Mouse (Mus musculus) embryo, embryonic 10 days (tissue): ENCODE data around the gene Hspe1.
"Not testable (repeated sequence)": the region's sequence is repeated elsewhere in the genome, so short reads cannot be mapped to it uniquely, and the experiment has no call there.

Experiments used
- DNase-seq: peaks from one replicate; pipeline ENCODE4 v3.0.0-alpha.2; 2015; ENCODE audit warnings: low spot score

Gene Hspe1

DNA sequence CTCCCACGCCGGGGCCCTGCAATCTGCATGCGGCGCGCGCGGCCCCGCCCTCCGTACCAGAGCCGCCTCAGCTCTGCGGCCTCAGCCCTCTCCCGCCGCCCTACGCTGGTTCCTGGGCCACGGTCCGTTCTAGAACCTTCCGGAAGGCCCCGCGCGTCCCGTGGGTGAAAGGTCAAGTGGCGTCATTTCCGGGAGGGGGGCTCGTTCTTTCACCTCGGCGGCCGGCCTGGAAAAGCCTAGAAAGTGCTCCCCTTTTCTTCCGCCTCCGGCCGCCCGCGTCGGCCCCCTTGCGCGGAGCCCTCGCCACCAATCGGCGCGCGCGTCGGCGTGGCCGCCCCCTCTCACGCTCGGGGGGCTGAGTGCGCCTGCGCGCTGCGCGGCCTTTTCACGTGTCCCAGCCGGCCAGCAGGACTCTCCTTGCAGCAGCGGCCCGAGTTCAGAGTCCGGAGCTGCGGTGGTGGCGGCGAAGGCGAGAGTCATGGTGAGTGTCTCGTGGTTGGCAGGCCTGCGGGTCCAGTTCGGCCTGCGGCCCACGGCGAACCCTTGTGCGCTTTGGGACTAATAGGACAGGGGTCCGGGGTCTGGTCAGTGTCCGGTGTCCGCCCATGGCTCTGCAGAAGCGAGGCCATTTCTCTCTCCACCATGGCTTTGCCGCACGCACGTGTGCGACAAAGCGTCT, at the start of gene Hspe1, which contains the start of gene Hspd1:
TSS of gene Hspe1 (plus strand) at position 201 of the 679 bp plus-strand sequence.
TSS of gene Hspd1 (minus strand) at position 312 of the 679 bp plus-strand sequence.
- peak; percentile 97 for DNase-seq

DNA sequence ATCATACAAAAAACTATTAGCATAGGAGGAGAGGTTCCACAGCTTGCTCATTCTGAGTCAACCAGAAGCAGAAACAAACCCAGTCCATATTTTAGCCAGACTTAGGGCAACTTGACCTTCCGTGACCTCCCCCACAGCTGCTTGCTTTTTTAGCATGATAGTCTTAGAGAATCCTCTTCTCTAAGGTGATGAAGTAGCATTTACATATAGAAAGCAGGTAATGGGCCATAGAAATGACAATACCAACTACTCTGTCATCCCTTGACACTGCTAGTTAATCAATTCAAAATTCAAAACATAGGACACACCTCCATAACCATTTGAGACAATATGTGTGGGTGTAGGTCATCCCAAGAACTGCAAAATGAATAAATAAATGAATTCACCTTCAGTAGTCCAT, 48.0 kb upstream of the Hspe1 start:
- DNase-seq: no peak

GRCm38 (mm10) chr1:55041691-55042090, 46.2 kb upstream of the Hspe1 start:
- DNase-seq: no peak

- no peak for DNase-seq
These were observed 45.7 kb upstream of the Hspe1 start for GRCm38 (mm10) chr1:55042246-55042645.

GRCm38 (mm10) chr1:55043164-55043563, 44.8 kb upstream of the Hspe1 start:
- DNase-seq: no peak

DNA sequence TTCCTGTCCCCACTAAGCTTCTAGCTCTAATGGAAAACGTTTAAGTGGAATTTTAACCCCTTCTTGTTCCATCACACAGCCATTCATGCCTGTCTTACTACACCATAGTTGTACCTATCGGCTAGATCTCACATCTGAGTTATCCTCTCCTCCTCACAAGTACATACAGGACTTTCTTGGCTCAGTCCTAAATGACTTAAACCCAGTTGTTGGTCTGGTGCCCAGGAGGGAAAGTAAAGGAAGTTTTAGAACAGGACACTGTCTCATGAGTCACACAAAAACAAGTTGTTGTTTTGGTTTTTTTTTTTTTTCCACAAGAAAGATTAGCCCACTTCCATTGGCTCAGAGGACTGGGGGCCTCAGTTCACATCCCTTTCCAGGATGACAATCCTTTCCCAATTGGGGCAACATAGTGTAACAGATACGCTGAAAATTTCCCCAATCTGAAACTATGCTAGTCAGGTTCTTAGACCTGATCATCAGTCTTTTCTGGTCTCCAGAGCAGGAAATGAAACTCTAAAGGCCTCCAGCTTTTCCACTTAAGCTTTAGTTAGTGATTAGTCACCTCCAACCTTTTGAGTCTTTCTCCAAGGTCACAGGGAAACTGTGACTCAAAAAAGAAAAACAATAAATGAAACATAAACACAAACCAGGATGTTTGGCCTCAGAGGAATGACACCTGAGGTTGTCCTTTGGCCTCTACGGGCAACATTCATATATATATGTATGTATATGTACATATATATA, 38.9 kb upstream of the Hspe1 start:
- no peak for DNase-seq

- no peak for DNase-seq
These were observed 36.3 kb upstream of the Hspe1 start for GRCm38 (mm10) chr1:55051671-55052070.

- DNase-seq: peak; percentile 100
These were observed 35.5 kb upstream of the Hspe1 start, which contains the start of gene Coq10b for GRCm38 (mm10) chr1:55052355-55052953. TSS of gene Coq10b (plus strand) at chr1:55052770.

GRCm38 (mm10) chr1:55053005-55053404, 34.9 kb upstream of the Hspe1 start:
- peak; percentile 57 for DNase-seq

- DNase-seq: no peak
These were observed 34.3 kb upstream of the Hspe1 start for GRCm38 (mm10) chr1:55053596-55053995.

DNA sequence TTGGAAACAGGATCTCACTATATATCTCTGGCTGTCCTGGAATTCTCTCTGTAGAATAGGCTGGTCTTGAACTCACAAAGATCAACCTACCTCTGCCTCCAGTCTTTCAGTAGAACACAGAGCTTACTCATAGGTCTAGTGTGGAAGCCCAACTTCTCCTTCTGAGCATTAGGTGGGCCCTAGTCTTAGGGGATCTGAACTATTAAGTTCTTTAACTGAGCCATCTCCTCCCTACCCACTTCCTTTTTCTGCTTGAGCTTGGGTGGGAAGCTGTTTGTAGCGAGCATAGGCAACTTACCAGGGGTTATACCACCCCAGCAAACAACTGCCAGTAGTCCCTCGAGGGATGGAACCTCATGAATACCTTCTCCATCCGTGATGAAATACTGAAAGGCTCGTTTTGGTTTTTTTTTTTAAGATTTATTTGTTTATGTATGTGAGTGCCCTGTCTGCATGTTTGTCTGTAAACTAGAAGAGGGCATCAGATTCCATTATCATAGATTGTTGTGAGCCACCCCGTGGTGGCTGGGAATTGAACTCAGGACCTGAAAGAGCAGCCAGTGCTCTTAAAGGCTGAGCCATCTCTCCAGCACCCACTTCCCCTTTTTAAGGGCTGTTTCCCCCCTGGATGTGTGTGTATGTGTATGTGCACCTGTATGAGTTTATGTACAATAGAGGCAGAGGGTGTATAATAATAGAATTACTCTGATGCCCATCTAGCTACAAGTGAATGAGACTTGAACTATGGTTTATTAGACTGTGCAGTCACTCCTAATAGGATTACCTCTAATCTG, 32.4 kb upstream of the Hspe1 start:
- no peak for DNase-seq

DNA sequence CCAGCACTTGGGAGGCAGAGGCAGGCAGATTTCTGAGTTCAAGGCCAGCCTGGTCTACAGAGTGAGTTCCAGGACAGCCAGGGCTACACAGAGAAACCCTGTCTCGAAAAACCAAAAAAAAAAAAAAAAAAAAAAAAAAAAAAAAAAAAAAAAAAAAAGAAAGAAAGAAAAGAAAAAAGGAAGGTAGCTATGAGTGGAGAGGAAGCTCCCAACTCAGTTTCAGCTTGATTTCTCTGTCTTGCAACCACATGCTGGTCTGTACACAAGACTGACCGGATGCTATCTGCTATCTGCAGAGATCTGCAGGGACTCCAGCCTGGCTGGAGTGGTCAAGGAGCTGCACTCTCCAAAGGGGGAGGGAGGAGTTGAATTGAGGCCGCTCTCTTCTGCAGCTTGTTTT, 29.5 kb upstream of the Hspe1 start:
- not testable (repeated sequence) for DNase-seq

DNA sequence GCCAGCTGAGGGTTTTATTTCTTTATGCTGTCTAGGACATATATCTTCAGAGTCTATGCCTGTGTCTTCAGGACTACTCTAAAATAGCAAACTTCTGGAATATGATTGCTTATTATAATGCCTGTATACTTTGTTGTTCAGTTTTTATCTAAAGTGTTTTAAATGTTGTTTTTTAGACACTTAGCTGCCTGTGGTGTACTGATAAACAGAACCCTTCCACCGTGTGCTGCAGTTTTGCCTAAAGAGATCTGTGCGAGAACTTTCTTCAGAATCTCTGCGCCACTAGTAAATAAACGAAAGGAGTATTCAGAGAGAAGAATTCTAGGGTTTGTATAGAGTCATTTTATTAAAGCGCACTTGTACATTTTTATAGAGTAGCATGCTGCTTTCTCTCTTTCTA, 26.8 kb upstream of the Hspe1 start:
- no peak for DNase-seq

DNA sequence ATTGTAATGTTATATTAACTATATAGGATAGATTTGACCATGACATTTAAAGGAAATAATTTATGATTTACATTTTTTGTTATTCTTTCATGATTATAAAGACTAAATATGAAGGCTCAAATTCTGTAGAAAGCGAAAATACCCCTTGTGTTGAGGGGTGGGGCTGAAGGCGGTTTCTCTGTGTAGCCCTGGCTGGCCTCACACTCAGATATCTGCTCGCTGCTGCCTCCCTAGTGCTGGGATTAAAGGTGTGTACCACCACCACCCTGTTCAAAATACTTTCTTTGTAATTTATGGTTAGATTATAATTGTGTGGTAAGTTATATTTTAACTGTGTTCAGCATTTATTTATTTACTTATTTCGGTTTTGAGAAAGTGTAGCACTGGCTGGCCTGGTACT, 26.2 kb upstream of the Hspe1 start:
- DNase-seq: no peak

DNA sequence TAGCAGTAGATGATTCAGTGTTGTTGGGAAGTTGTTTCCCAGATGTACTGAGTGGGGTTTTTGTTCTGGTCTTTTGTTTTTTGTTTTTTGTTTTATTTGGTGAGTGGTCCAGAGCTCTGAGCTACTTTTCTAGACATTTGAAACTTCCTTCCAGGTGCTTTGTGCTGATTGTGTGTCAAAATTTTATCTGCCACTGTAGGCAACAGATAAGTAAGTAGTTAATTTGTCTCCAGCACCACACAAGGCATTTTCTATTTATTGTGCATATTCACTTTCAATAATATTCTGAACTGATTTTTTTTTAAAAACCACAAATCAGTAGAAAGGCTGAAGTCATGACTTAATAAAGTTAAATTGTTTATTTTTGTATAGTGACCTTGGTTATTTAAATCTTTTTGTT, 15.6 kb upstream of the Hspe1 start:
- DNase-seq: not testable (repeated sequence)

- peak; percentile 24 for DNase-seq
These were observed 13.2 kb upstream of the Hspe1 start for GRCm38 (mm10) chr1:55074757-55075156.

- no peak for DNase-seq
These were observed 12.1 kb upstream of the Hspe1 start for GRCm38 (mm10) chr1:55075652-55076394.

GRCm38 (mm10) chr1:55076395-55076743, 11.6 kb upstream of the Hspe1 start:
- no peak for DNase-seq

GRCm38 (mm10) chr1:55076849-55077516, 10.9 kb upstream of the Hspe1 start:
- peak; percentile 16 for DNase-seq

DNA sequence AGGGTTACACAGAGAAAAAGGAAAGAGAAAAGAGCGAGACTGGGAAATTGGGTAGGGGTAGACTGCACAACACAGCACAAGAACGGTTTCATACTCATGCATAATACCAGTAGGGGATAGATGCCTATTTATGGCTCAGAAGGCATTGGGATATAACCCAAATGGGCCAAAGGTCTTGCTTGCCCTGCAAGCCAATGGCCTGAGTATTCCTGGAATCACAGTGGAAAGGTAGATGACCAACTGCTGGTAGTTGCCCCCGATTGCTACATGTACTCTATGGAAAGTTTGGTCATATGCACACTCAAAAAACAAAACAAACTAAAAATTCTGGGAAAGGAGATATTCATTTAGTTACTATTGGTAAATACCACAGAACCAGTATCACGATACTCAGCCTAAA, 8.3 kb upstream of the Hspe1 start:
- no peak for DNase-seq

GRCm38 (mm10) chr1:55082106-55082505, 5.8 kb upstream of the Hspe1 start:
- DNase-seq: peak; percentile 15
